Mouse (Mus musculus) thymus, adult 2 months (tissue): ENCODE measurements around the gene Ahnak.

Experiments
- CTCF ChIP-seq: fragments of 200-500 bp; IDR thresholded peaks from 2 replicates; pipeline ENCODE4 v1.5.1; 2012; ENCODE audit warnings: mild to moderate bottlenecking, control low read depth, low read length, moderate library complexity, borderline replicate concordance; ENCODE audit not compliant: control insufficient read depth, poor library complexity, insufficient read depth; ENCODE audit errors: extremely low read depth
- POLR2A ChIP-seq: fragments of 200-500 bp; IDR thresholded peaks from 2 replicates; pipeline ENCODE4 v1.6.1; 2012; ENCODE audit warnings: mild to moderate bottlenecking, low read length, control low read depth, moderate library complexity; ENCODE audit not compliant: control insufficient read depth, poor library complexity, insufficient read depth; ENCODE audit errors: extremely low read depth

DNA sequence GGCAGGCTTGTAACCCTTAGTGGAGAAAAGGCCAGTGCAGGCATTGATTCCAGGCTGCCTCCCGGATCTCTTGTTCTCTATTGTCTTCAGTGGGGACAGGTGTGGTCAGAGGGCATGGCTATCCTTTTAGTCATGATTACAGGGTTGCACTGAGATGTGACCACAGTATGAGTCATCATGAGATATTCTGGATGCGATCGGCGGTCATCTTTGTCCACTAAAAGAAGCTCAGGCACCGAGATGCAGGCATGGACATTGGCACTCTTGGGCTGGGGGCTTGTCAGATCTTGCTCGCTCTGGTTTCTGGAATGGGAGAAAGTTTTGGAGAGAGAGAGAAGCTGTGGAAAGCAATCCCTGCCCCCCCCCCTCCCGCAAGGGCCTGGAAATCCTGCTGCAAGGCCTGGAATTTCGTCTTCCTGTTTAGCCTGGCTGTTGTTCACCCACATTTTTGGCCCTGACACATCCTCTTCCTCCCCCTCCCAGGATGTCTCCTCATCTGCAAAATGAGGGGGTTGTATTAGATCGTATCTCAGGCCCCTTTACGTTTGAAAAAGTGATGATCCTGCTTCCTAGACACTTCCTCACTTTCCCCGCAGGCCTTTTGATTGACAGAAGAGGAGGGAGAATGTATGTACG lies 84.8 kb downstream of the Ahnak start:
- TF ChIP-seq CTCF (no peak), POLR2A (no peak)
